Mouse (Mus musculus) CH12.LX (cell line): ENCODE measurements around the gene Ccl27b. TPM values are rescaled to one million over a fixed set of nuclear protein-coding genes. Genes with fewer than 3 reads are reported as not detected.
"Not testable (repeated sequence)": the region's sequence is repeated elsewhere in the genome, so short reads cannot be mapped to it uniquely, and the experiment has no call there.

Experiments
- DNase-seq: peaks from one replicate; pipeline ENCODE4 v3.0.0-alpha.2; 2013; ENCODE audit errors: extremely low read depth
- H3K27ac ChIP-seq: 2 replicates; pipeline ENCODE4 v1.5.1; 2012; ENCODE audit warnings: low read depth, mild to moderate bottlenecking, control low read depth, moderate library complexity; ENCODE audit not compliant: insufficient read depth
- H3K27me3 ChIP-seq: replicated peaks from 2 replicates; pipeline ENCODE3; 2012; ENCODE audit warnings: inconsistent platforms
- H3K36me3 ChIP-seq, 2 experiments: replicated peaks in 1 of 2; 2 replicates each; pipeline versions ENCODE3 to v1.6.1; 2012; ENCODE audit warnings: inconsistent platforms in 1 of 2, low read length in 1 of 2, mild to moderate bottlenecking in 1 of 2, mixed read lengths in 1 of 2, moderate library complexity in 1 of 2; ENCODE audit not compliant: control insufficient read depth in 1 of 2, insufficient read depth in 1 of 2
- H3K4me1 ChIP-seq, 2 experiments: 2 replicates each; pipeline ENCODE4 v1.6.1; 2012; ENCODE audit warnings: inconsistent platforms in 1 of 2, moderate library complexity in 1 of 2; ENCODE audit not compliant: insufficient read depth in 2 of 2, control insufficient read depth in 1 of 2
- H3K4me2 ChIP-seq: 2 replicates; pipeline ENCODE4 v1.6.1; 2012; ENCODE audit warnings: low read depth, mild to moderate bottlenecking, control low read depth; ENCODE audit not compliant: poor library complexity, insufficient read depth, severe bottlenecking
- H3K4me3 ChIP-seq, 3 experiments: fragments of 150-350 bp in 1 of 3; sonication (generic) in 1 of 3; replicated peaks in 1 of 3; 2 replicates each; pipeline versions ENCODE3 to v1.5.1; 2011 to 2012; ENCODE audit warnings: low read depth in 2 of 3, low read length in 2 of 3, mild to moderate bottlenecking in 2 of 3, moderate library complexity in 2 of 3, control low read depth in 1 of 3, improper control_type of control experiment in 1 of 3, inconsistent platforms in 1 of 3, mixed read lengths in 1 of 3; ENCODE audit not compliant: poor library complexity in 1 of 3
- H3K79me2 ChIP-seq: replicated peaks from 2 replicates; pipeline ENCODE4 v1.6.1; 2012; ENCODE audit warnings: mild to moderate bottlenecking, moderate library complexity; ENCODE audit not compliant: control insufficient read depth, poor library complexity, insufficient read depth, severe bottlenecking; ENCODE audit errors: extremely low read depth
- H3K9ac ChIP-seq: 2 replicates; pipeline ENCODE4 v1.6.1; 2012; ENCODE audit warnings: low read depth, mild to moderate bottlenecking, control low read depth, moderate library complexity; ENCODE audit not compliant: insufficient read depth
- H3K9me3 ChIP-seq: replicated peaks from 2 replicates; pipeline ENCODE3; 2012; ENCODE audit warnings: low read length, inconsistent platforms, mixed read lengths
- dilution Hi-C: fragments of 300-500 bp; cut with MboI; formaldehyde crosslinking; loops from 2 replicates; pipeline ENCODE4 v1.14.3; 2020; ENCODE audit warnings: low sequenced_read_pairs; ENCODE audit not compliant: extremely low pct_unique_long_range_greater_than_20kb, extremely low pct_ligation_motif_present
- in situ Hi-C: fragments of 300-500 bp; cut with MboI; formaldehyde crosslinking; loops from 3 replicates; pipeline ENCODE4 v1.14.3; 2019; ENCODE audit warnings: low sequenced_read_pairs, low pct_ligation_motif_present, low pct_unique_long_range_greater_than_20kb, mixed read lengths
- polyA plus RNA-seq: library from polyadenylated mRNA; unstranded; fragments of >175 nt; gene quantifications from 2 replicates; pipeline ENCODE4 v1.2.1, GENCODE M21; 2012; ENCODE audit warnings: low read depth; ENCODE audit not compliant: insufficient read length
- total RNA-seq, 2 experiments: library from RNA; depleted of rRNA; stranded (reverse); fragments of 300-350 nt in 1 of 2; fragments of >200 nt in 1 of 2; gene quantifications; 2 replicates each; pipeline ENCODE4 v1.2.3; 2012 to 2014

Ccl27b gene
- total RNA-seq (2012; rRNA removed) (not detected in 2 replicates), total RNA-seq (2014; rRNA removed) (not detected in 2 replicates), polyA plus RNA-seq (not detected in 2 replicates)

DNA sequence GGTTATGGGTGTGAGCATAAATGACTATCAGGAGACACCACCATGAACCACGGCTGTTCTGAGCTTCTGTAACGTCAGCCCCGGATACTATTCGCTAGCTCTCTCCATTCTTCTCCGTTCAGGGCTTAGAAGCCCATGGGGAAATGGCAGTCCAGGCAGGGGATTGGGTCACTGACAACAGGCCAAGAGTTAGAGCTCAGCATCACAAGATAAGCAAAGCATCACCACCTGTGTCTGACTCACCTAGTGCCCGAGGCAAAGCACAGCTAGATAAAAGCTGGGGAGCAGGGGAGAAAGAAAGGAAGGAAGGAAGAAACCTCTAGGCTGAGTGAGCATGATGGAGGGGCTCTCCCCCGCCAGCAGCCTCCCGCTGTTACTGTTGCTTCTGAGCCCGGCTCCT lies at the start of gene Ccl27b:
Gene Ccl27b (plus strand): TSS at position 301 of the 400 bp plus-strand sequence.
- H3K27ac ChIP-seq, dilution Hi-C loops, DNase-seq, H3K9ac ChIP-seq, H3K36me3 ChIP-seq, H3K27me3 ChIP-seq, H3K4me2 ChIP-seq, H3K4me3 ChIP-seq, H3K9me3 ChIP-seq, H3K79me2 ChIP-seq, H3K4me1 ChIP-seq, in situ Hi-C loops: not testable (repeated sequence)

DNA sequence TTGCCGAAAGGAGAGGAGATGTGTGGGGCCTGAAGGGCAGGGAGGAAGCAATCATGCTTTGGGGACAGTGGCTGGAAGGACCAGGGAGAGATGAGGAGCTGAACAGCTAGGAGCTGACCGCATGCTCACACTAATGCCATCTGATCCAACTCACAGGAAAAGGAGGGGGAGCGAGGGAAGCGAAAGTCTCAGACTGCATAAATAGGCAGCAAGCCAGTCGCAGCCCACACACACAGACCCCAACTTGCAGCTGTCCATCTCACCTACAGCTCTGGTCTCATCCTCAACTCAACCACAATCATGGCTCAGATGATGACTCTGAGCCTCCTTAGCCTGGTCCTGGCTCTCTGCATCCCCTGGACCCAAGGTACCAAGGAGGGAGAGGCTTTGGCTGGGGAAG lies 43.2 kb upstream of the Ccl27b start, which contains the start of gene Gm10591:
Gene Gm10591 (plus strand): TSS at position 301 of the 400 bp plus-strand sequence.
- dilution Hi-C loops, H3K36me3 ChIP-seq, H3K9ac ChIP-seq: not testable (repeated sequence)

DNA sequence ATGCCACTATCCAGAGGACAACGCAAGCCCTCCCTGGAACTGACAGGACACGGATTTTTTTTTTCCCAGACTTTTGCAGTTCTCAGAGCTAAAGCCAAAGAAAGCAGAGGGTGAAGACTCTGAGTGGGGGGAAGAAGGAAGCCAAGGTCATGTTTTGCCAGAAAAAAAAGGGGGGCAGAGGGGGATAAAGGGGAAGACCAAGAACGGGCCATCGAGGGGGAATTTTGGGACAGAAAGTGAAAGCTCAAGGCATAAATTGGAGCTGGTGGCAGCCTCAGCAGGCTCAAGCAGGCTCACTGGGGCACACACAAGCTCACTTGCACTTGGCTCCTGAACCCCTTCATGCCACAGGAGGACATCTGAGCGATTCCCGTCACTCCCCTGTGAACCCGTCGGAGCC lies 25.6 kb upstream of the Ccl27b start, which contains the start of gene Gm2564:
Gene Gm2564 (plus strand): TSS at position 301 of the 400 bp plus-strand sequence.
- H3K4me3 ChIP-seq, H3K36me3 ChIP-seq, H3K9ac ChIP-seq, in situ Hi-C loops, H3K4me1 ChIP-seq, DNase-seq, dilution Hi-C loops, H3K79me2 ChIP-seq, H3K9me3 ChIP-seq, H3K4me2 ChIP-seq, H3K27me3 ChIP-seq, H3K27ac ChIP-seq: not testable (repeated sequence)

More for the DNA sequence above, 43.2 kb upstream of the Ccl27b start, which contains the start of gene Gm10591:
- H3K27me3 ChIP-seq, H3K79me2 ChIP-seq, H3K9me3 ChIP-seq, H3K4me3 ChIP-seq, DNase-seq, H3K4me2 ChIP-seq, H3K27ac ChIP-seq, H3K4me1 ChIP-seq, in situ Hi-C loops: not testable (repeated sequence)

DNA sequence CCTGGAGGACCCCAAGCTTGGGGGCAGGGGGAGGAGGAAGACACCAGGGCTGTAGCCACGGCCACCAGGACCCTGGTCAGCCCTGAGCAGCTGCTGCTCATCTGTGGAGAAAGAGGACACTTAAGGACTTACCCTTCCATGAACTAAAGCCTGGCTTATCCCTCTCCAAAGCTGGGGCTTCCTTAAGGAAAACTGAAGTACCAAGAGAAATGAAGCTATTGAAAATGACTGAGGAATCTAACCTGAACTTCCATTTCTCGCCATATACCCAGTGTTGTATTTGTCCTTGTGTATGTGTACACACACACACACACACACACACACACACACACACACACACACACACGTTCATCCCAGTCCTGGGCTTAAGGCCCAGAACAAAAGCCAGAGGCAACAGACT lies 6.7 kb downstream of the Ccl27b start, which contains the start of gene Il11ra2:
Gene Il11ra2 (minus strand): TSS at position 101 of the 400 bp plus-strand sequence.
- in situ Hi-C loops, H3K27me3 ChIP-seq, H3K4me3 ChIP-seq, H3K4me2 ChIP-seq, H3K4me1 ChIP-seq, H3K36me3 ChIP-seq, H3K9ac ChIP-seq, H3K9me3 ChIP-seq, DNase-seq, H3K27ac ChIP-seq, H3K79me2 ChIP-seq, dilution Hi-C loops: not testable (repeated sequence)

DNA sequence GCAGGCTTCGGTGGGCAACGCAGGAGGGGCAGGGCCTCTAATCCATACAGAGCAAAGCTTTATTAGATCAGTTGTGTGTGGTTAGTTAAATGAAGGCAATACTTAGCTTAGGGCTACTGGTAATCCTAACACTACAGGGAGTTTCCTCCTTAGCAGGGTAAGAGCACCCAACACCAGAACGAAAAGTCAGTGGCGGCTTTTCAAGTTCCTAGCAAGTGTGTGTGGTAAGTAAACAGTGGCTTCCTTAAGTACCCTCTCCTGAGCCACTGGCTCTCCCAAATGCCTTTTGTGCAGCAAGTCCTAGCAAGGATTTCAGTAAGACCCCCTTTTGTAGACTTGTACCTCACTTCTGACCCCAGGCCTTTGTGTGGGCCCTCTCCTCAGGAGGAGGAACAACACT lies 20.4 kb downstream of the Ccl27b start:
- H3K36me3 ChIP-seq, in situ Hi-C loops, dilution Hi-C loops: not testable (repeated sequence)

DNA sequence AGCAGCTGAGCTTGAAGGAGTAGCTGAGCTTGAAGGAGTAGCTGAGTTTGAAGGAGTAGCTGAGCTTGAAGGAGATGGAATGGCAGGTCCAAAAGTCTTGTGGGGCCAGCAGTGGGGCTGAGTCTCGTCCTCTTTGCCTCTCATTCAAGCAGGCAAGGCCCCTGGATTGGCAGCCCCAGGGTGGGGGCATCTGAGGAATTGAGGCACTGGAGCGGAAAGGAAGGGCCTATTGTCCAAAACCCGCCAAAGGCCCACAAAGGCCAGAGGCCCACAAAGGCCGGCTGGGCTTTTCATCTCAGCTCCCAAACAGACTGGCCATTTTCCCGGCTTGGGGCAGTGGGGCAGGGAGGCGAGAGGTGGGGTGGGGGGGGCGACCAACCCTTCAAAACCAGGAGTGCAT lies 24.3 kb downstream of the Ccl27b start:
- H3K9ac ChIP-seq, H3K4me3 ChIP-seq, H3K36me3 ChIP-seq, dilution Hi-C loops, H3K79me2 ChIP-seq, H3K4me1 ChIP-seq, in situ Hi-C loops, H3K27me3 ChIP-seq, DNase-seq, H3K4me2 ChIP-seq, H3K27ac ChIP-seq, H3K9me3 ChIP-seq: not testable (repeated sequence)

More for the DNA sequence above, 20.4 kb downstream of the Ccl27b start:
- not testable (repeated sequence) for H3K4me3 ChIP-seq, H3K27me3 ChIP-seq, H3K79me2 ChIP-seq, DNase-seq, H3K4me1 ChIP-seq, H3K9ac ChIP-seq, H3K27ac ChIP-seq, H3K9me3 ChIP-seq, H3K4me2 ChIP-seq
